Mouse (Mus musculus): ENCODE measurements around the gene Eif5a. TPM values are rescaled to one million over a fixed set of nuclear protein-coding genes. Genes with fewer than 3 reads are reported as not detected.
"Not testable (repeated sequence)": the region's sequence is repeated elsewhere in the genome, so short reads cannot be mapped to it uniquely, and the experiment has no call there.

Gene Eif5a
- total and polyA plus RNA-seq, 2 experiments from 2014 or later, result 469 to 961 TPM

- no peak for TF ChIP-seq EP300 (IDR thresholded peaks at IDR 0.05; ENCODE audit: low read depth)
- TF ChIP-seq CTCF (IDR thresholded peaks at IDR 0.05; ENCODE audit: low read depth), result no peak
- peaks cover 20% of the 10 kb centered on the region for H3K4me1 ChIP-seq (ENCODE audit: control insufficient read depth, insufficient read depth)
- peak overlapping the region; percentile 93; the same call in 1 of the 2 replicates for H3K9ac ChIP-seq (replicated peaks; ENCODE audit: low read depth, low read length)
- no peaks in the 10 kb centered on the region for H3K9me3 ChIP-seq (replicated peaks; ENCODE audit: control insufficient read depth, low read length)
- peak overlapping the region; percentile 99 for H3K4me2 ChIP-seq (ENCODE audit: low read depth, low read length)
- 78% methylated on average over 9 of the region's 9 CpGs for WGBS
- peak overlapping the region; percentile 87 for H3K4me3 ChIP-seq (ENCODE audit: low read depth, low read length)
- peak overlapping the region; percentile 99 for H3K27ac ChIP-seq (ENCODE audit: low read depth)
- DNase-seq (ENCODE audit: low spot score) (no peak), ATAC-seq (ENCODE audit: insufficient read depth, low read depth) (no peak)
- peaks cover 43% of the 10 kb centered on the region for H3K36me3 ChIP-seq (replicated peaks; ENCODE audit: control insufficient read depth, insufficient read depth, low read length)
- no peaks in the 10 kb centered on the region for H3K27me3 ChIP-seq (ENCODE audit: control insufficient read depth, insufficient read depth, low read length)
These were observed 2.7 kb downstream of the Eif5a start for GRCm38 (mm10) chr11:69919053-69919452.

- DNase-seq (ENCODE audit: low spot score) (no peak), ATAC-seq (ENCODE audit: insufficient read depth, low read depth) (no peak)
- peaks cover 43% of the 10 kb centered on the region for H3K36me3 ChIP-seq (replicated peaks; ENCODE audit: control insufficient read depth, insufficient read depth, low read length)
- H3K9me3 ChIP-seq (replicated peaks; ENCODE audit: control insufficient read depth, low read length), result no peaks in the 10 kb centered on the region
- no peak overlapping the region for H3K9ac ChIP-seq (replicated peaks; ENCODE audit: low read depth, low read length)
- 79% methylated on average over 5 of the region's 5 CpGs for WGBS
- no peak overlapping the region for H3K4me2 ChIP-seq (ENCODE audit: low read depth, low read length)
- H3K27ac ChIP-seq (ENCODE audit: low read depth), result no peak overlapping the region
- H3K4me1 ChIP-seq (ENCODE audit: control insufficient read depth, insufficient read depth), result peaks cover 24% of the 10 kb centered on the region
- no peak overlapping the region for H3K4me3 ChIP-seq (ENCODE audit: low read depth, low read length)
- no peaks in the 10 kb centered on the region for H3K27me3 ChIP-seq (ENCODE audit: control insufficient read depth, insufficient read depth, low read length)
- TF ChIP-seq EP300 (IDR thresholded peaks at IDR 0.05; ENCODE audit: low read depth), result no peak
- TF ChIP-seq CTCF (IDR thresholded peaks at IDR 0.05; ENCODE audit: low read depth), result no peak
These were observed 3.6 kb downstream of the Eif5a start for GRCm38 (mm10) chr11:69918118-69918517.

GRCm38 (mm10) chr11:69917379-69917948, 4.3 kb downstream of the Eif5a start:
- H3K9me3 ChIP-seq (replicated peaks; ENCODE audit: control insufficient read depth, low read length), result no peaks in the 10 kb centered on the region
- no peak overlapping the region for H3K4me2 ChIP-seq (ENCODE audit: low read depth, low read length)
- ATAC-seq (ENCODE audit: insufficient read depth, low read depth) (no peak), DNase-seq (ENCODE audit: low spot score) (no peak)
- H3K36me3 ChIP-seq (replicated peaks; ENCODE audit: control insufficient read depth, insufficient read depth, low read length), result peaks cover 46% of the 10 kb centered on the region
- no peak overlapping the region for H3K4me3 ChIP-seq (ENCODE audit: low read depth, low read length)
- no peak overlapping the region for H3K27ac ChIP-seq (ENCODE audit: low read depth)
- TF ChIP-seq CTCF (IDR thresholded peaks at IDR 0.05; ENCODE audit: low read depth), result no peak
- no peak for TF ChIP-seq EP300 (IDR thresholded peaks at IDR 0.05; ENCODE audit: low read depth)
- no peak overlapping the region for H3K9ac ChIP-seq (replicated peaks; ENCODE audit: low read depth, low read length)
- WGBS, result 80% methylated on average over 8 of the region's 8 CpGs
- no peaks in the 10 kb centered on the region for H3K27me3 ChIP-seq (ENCODE audit: control insufficient read depth, insufficient read depth, low read length)
- H3K4me1 ChIP-seq (ENCODE audit: control insufficient read depth, insufficient read depth), result peaks cover 24% of the 10 kb centered on the region

- H3K9ac ChIP-seq (replicated peaks; ENCODE audit: low read depth, low read length); DNase-seq (ENCODE audit: low spot score); H3K27ac ChIP-seq (ENCODE audit: low read depth); H3K4me3 ChIP-seq (ENCODE audit: low read depth, low read length); H3K27me3 ChIP-seq (ENCODE audit: control insufficient read depth, insufficient read depth, low read length); ATAC-seq (ENCODE audit: insufficient read depth, low read depth); H3K9me3 ChIP-seq (replicated peaks; ENCODE audit: control insufficient read depth, low read length); H3K4me2 ChIP-seq (ENCODE audit: low read depth, low read length): not testable (repeated sequence)
- WGBS, result 53% methylated on average over 7 of the region's 7 CpGs
- Histone ChIP-seq H3K36me3 (replicated peaks; ENCODE audit: control insufficient read depth, insufficient read depth, low read length) (peaks cover 52% of the 10 kb centered on the region), H3K4me1 (ENCODE audit: control insufficient read depth, insufficient read depth) (peaks cover 24% of the 10 kb centered on the region)
These were observed 4.9 kb downstream of the Eif5a start for GRCm38 (mm10) chr11:69916652-69917378.

- no peak for TF ChIP-seq EP300 (IDR thresholded peaks at IDR 0.05; ENCODE audit: low read depth)
- no peak for TF ChIP-seq CTCF (IDR thresholded peaks at IDR 0.05; ENCODE audit: low read depth)
- Histone ChIP-seq H3K27me3 (ENCODE audit: control insufficient read depth, insufficient read depth, low read length) (no peaks in the 10 kb centered on the region), H3K4me1 (ENCODE audit: control insufficient read depth, insufficient read depth) (peaks cover 24% of the 10 kb centered on the region), H3K9ac (replicated peaks; ENCODE audit: low read depth, low read length) (no peak overlapping the region), H3K4me3 (ENCODE audit: low read depth, low read length) (no peak overlapping the region), H3K9me3 (replicated peaks; ENCODE audit: control insufficient read depth, low read length) (no peaks in the 10 kb centered on the region), H3K4me2 (ENCODE audit: low read depth, low read length) (no peak overlapping the region), H3K36me3 (replicated peaks; ENCODE audit: control insufficient read depth, insufficient read depth, low read length) (peaks cover 61% of the 10 kb centered on the region), H3K27ac (ENCODE audit: low read depth) (no peak overlapping the region)
- 50% methylated on average over 5 of the region's 5 CpGs for WGBS
- ATAC-seq (ENCODE audit: insufficient read depth, low read depth) (no peak), DNase-seq (ENCODE audit: low spot score) (no peak)
These were observed 5.8 kb downstream of the Eif5a start for GRCm38 (mm10) chr11:69915667-69916627.

Data from heart, postnatal 0 days (tissue).